Mouse (Mus musculus): Measurements from ENCODE around the gene Ccm2l.

Ccm2l gene

DNA sequence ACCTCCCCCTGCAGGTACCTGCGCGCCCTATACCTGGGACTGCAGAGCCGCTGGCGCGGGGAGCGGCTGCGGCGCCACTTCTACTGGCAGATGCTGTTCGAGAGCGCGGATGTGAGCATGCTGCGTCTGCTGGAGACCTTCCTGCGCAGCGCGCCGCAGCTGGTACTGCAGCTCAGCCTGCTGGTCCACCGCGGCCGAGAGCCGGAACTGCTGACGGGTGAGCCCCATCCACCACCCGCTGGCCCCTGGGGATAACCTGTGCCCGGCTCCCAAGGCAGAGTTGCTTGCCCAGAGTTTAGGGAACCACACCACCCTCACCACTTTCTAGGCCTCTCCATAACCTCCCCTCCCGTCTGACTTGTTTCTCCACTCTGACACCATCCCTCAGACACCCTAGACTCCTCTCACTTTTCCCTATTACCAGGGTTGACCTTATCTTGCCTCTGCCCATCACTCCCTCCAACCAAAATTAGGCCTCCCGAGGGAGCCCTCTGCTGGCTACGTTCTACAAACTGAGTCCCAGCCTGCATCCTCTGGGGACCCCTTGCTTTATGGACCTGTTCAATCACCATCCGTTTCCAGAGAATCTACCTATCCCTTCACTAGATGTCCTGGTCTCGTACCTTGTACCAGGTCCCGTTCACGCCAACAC lies 12.9 kb upstream of the Ccm2l start:
- in situ Hi-C loops (cut with MboI, MseI) = no loop called here

GRCm38 (mm10) chr2:153053896-153054295 lies 11.9 kb upstream of the Ccm2l start:
- in situ Hi-C loops (cut with MboI, MseI) = no loop called here

- in situ Hi-C loops (cut with MboI, MseI) = no loop called here
Observed at GRCm38 (mm10) chr2:153055270-153055920, 10.4 kb upstream of the Ccm2l start.

GRCm38 (mm10) chr2:153058365-153058764 lies 7.4 kb upstream of the Ccm2l start:
- in situ Hi-C loops (cut with MboI, MseI) = no loop called here

DNA sequence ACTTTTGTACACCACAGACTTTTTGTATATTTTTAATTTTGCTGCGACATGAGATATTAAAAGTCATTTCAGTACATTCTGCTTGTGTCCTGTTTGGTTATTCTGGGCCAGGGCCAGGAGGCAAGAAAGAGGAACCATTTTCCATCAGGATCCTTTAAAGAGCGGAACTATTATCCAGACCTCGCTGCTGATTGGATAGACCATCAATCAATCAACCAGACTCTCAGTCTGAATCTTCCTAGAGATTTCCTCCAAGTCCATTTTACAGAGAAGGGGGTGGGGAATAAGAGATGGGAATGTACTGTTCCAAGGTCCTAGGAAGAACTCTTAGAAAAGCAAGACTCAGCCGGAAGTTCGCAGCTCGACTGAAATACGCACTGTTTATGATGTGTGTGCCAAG lies 5.5 kb upstream of the Ccm2l start:
- in situ Hi-C loops (cut with MboI, MseI) = no loop called here

GRCm38 (mm10) chr2:153063394-153063793 lies 2.4 kb upstream of the Ccm2l start:
- in situ Hi-C loops (cut with MboI, MseI) = no loop called here

DNA sequence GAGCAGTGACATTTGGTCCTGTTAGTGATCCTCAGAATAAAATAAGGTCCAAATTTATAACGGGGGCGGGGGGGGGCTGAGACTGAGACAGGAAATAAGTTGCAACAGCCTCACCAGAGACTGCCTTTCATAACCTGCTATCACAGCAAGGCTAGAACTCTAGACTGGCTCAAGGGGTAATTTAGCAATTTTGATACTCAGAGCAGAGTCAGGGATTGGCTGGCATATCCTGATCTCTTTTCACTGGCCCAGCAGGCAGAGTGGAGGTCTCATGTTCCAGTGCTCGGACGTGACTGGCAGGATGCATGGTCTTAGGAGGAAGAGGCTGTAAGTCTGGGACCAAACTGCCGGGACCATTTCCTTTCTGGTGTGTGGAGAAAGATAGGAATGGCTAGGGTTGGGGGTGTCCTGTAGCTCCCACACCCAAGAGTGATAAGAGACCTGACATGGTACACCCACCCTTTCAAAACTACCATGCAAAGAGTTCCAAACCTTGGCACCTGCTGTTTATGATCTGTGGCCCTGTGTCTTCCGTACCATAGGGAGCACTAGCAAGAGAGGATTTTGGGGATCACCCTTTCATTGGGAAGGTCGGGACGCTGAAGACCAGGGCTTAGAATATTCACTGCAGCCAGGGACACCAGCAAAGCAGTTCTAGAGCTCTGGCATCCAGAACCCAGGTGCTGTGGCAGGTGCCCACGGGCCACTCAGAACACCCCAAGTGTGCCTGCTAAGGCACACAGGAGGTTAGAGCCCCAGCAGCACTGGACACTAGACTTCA lies 1.4 kb upstream of the Ccm2l start:
- in situ Hi-C loops (cut with MboI, MseI) = no loop called here

GRCm38 (mm10) chr2:153066991-153067390 lies 1.2 kb downstream of the Ccm2l start:
- in situ Hi-C loops (cut with MboI, MseI) = no loop called here

- in situ Hi-C loops (cut with MboI, MseI) = no loop called here
Observed at GRCm38 (mm10) chr2:153070762-153071490, 5.2 kb downstream of the Ccm2l start.

- in situ Hi-C loops (cut with MboI, MseI) = no loop called here
Observed at GRCm38 (mm10) chr2:153071491-153072184, 5.9 kb downstream of the Ccm2l start.

DNA sequence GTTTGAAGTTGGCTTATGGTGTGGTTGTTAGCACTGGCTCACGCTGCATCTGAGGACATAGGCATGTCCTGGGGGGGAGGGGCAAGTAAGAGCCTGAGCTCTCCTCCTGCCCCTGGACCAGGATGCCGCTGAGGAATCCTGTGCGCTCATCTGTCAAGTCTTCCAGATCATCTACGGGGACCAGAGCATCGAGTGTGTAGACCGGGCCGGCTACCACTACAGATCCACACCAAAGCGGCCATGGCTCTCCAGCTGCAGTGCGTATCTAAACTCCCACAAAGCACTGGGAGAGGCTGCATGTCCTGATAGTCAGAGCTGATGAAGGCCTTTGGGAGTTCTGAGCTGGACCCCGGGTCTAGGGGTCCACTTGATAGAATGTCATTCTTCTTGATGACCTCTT lies 8.9 kb downstream of the Ccm2l start:
- in situ Hi-C loops (cut with MboI, MseI) = no loop called here

- in situ Hi-C loops (cut with MboI, MseI) = no loop called here
Observed at GRCm38 (mm10) chr2:153075961-153076360, 10.2 kb downstream of the Ccm2l start.

DNA sequence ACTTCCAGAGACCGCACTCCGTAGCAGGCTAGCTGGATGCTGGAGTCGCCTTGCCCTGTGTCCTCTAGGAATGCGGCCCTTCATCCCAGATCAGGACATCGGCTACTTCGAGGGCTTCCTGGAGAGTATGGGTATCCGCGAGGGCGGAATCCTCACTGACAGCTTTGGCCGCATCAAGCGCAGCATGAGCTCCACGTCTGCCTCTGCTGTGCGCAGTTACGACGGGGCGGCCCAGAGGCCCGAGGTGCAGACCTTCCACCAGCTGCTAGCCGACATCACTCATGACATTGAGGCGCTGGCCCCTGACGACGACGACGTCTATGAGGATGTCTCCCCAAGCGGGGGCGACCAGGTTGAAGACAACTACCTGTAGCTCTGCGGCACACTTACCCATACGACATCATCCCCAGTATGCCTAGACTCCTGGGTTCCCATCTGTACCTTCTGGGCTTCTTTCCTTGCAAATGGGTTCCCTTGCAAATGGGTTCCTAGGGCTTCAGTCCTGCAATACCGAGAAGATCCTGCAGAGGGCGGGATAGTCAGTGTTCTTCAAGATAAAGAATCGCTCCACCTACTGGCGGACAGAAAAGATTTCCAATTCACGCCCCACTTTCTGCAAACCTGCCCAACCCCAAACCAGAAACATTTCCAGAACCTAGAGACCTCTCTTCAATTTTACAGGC lies 15.2 kb downstream of the Ccm2l start:
- in situ Hi-C loops (cut with MboI, MseI) = loop anchor here in 1 of 2 experiments (5.0 kb wide), 1 partner anchor 61 kb away; no protein-coding TSS in a partner anchor

GRCm38 (mm10) chr2:153081866-153082265 lies 16.1 kb downstream of the Ccm2l start:
- in situ Hi-C loops (cut with MboI, MseI) = loop anchor here in 1 of 2 experiments (5.0 kb wide), 1 partner anchor 60 kb away; no protein-coding TSS in a partner anchor

GRCm38 (mm10) chr2:153083275-153083674 lies 17.5 kb downstream of the Ccm2l start:
- in situ Hi-C loops (cut with MboI, MseI) = loop anchor here in 1 of 2 experiments (5.0 kb wide), 1 partner anchor 59 kb away; no protein-coding TSS in a partner anchor

GRCm38 (mm10) chr2:153083824-153084223 lies 18.1 kb downstream of the Ccm2l start:
- in situ Hi-C loops (cut with MboI, MseI) = loop anchor here in 1 of 2 experiments (5.0 kb wide), 1 partner anchor 58 kb away; no protein-coding TSS in a partner anchor

GRCm38 (mm10) chr2:153084261-153084976 lies 18.7 kb downstream of the Ccm2l start:
- in situ Hi-C loops (cut with MboI, MseI) = loop anchor here in 1 of 2 experiments (5.0 kb wide), 1 partner anchor 58 kb away; no protein-coding TSS in a partner anchor

- in situ Hi-C loops (cut with MboI, MseI) = no loop called here
Observed at GRCm38 (mm10) chr2:153085556-153085955, 19.8 kb downstream of the Ccm2l start.

DNA sequence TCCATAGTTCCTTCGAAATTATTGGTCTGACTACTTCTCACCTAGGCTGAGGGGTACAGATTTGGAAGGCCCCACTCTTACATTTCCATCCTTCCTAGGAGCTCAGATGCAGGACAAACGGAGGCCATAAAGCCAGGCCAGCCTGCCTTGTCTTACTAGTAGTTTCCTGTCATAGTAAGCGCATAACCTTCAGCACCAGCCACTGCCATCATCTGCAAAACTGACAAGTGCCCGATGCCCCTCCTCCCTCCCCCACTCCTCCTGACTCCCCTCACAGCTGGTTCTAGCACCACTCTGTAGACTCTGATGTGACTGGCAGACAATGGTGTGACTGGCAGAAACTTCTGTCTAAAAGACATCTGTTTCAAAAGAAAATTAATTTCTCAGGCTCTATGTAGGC lies 20.4 kb downstream of the Ccm2l start:
- in situ Hi-C loops (cut with MboI, MseI) = no loop called here

- in situ Hi-C loops (cut with MboI, MseI) = no loop called here
Observed at GRCm38 (mm10) chr2:153087091-153087490, 21.3 kb downstream of the Ccm2l start.

Data from T-helper 17 cell (primary cell).